Mouse (Mus musculus) myocyte (in vitro differentiated cells): ENCODE measurements around the gene Eif4e3.

Experiments
- CEBPB ChIP-seq: IDR thresholded peaks from 2 replicates; pipeline ENCODE4 v1.6.1; 2011; ENCODE audit warnings: mild to moderate bottlenecking, moderate library complexity; ENCODE audit not compliant: poor library complexity, insufficient read depth, severe bottlenecking
- E2F4 ChIP-seq: IDR thresholded peaks from one replicate; pipeline ENCODE4 v1.6.1; 2011; ENCODE audit warnings: mild to moderate bottlenecking, control low read depth, moderate library complexity; ENCODE audit not compliant: insufficient read depth
- MAX ChIP-seq: IDR thresholded peaks from one replicate; pipeline ENCODE4 v1.6.1; 2011; ENCODE audit warnings: low read depth, mild to moderate bottlenecking, control low read depth
- MYOG ChIP-seq, 3 experiments: IDR thresholded peaks; one replicate each; pipeline ENCODE4 v1.6.1; 2011; ENCODE audit warnings: control low read depth in 2 of 3, low read depth in 2 of 3, mild to moderate bottlenecking in 2 of 3; ENCODE audit not compliant: insufficient read length in 2 of 3, control insufficient read depth in 1 of 3, insufficient read depth in 1 of 3
- POLR2A ChIP-seq: IDR thresholded peaks from one replicate; pipeline ENCODE4 v1.6.1; 2011; ENCODE audit warnings: low read depth, mild to moderate bottlenecking, control low read depth, moderate library complexity; ENCODE audit not compliant: insufficient read length
- POLR2AphosphoS2 ChIP-seq: IDR thresholded peaks from one replicate; pipeline ENCODE4 v1.6.1; 2011; ENCODE audit warnings: low read depth, control low read depth; ENCODE audit not compliant: insufficient read length
- TCF12 ChIP-seq: IDR thresholded peaks from one replicate; pipeline ENCODE4 v1.6.1; 2011; ENCODE audit warnings: mild to moderate bottlenecking, control low read depth; ENCODE audit not compliant: poor library complexity, insufficient read depth, severe bottlenecking
- USF1 ChIP-seq: IDR thresholded peaks from one replicate; pipeline ENCODE4 v1.6.1; 2011; ENCODE audit warnings: low read depth, mild to moderate bottlenecking, control low read depth, moderate library complexity

GRCm38 (mm10) chr6:99643439-99644199, 23.0 kb downstream of the Eif4e3 start:
- no peak for TF ChIP-seq POLR2A
- TF ChIP-seq E2F4 = no peak
- no peak for TF ChIP-seq POLR2AphosphoS2
- TF ChIP-seq USF1 = no peak
- TF ChIP-seq MAX = no peak
- no peak for TF ChIP-seq CEBPB
- TF ChIP-seq TCF12 = no peak
- TF ChIP-seq MYOG (IDR thresholded peaks at IDR 0.05; ENCODE audit: control insufficient read depth in 1 of 3, insufficient read depth in 1 of 3, insufficient read length in 2 of 3, low read depth in 2 of 3) = no peak
